Mouse (Mus musculus) Muller cell, postnatal 12 days (primary cell): ENCODE data around the gene Smad6.

Experiments
- DNase-seq: peaks from one replicate; pipeline ENCODE4 v3.0.0-alpha.2; 2015; ENCODE audit errors: inconsistent ontology term

Smad6 gene

GRCm38 (mm10) chr9:63982937-63983632 is 38.8 kb downstream of the Smad6 start:
- DNase-seq, result no peak

DNA sequence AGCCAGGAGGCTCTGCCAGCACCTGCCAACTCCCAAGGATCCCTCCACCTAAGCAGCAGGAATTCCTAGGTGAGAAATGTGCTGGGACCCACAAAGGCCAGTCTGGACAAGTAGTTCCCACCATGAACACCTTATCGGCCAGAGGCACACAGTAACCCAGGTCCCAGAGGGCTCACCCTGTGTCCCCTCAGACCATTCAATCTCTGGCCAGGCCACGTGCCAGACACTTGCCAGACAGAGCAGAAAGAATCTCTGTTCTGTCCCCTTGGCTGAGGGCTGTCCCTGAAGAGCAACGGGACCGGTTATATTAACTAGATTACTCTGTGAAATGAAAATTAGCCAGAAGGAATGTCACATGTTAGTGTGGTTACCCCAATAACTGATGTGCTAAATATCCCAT is 39.9 kb downstream of the Smad6 start:
- peak; percentile 51 for DNase-seq

DNA sequence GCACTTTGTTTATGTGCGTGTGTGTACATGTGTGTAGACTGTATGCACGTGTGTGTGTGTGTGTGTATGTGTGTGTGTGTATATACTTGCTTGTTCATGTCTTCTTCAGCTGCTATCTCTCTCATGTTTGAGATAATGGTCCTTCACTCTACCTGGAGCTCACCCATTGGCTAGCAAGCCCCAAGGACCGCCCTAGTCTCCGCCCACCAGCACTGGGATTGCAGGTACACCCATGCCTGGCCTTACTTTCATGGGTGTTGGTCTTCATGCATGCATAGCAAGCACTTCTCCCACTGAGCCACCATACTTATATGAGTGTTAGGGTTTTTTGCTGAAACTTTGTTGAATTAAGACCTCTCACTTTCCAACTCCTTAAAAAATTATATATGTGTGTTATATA is 40.5 kb downstream of the Smad6 start:
- DNase-seq, result no peak

GRCm38 (mm10) chr9:63980179-63981086 is 41.4 kb downstream of the Smad6 start:
- peak; percentile 87 for DNase-seq

DNA sequence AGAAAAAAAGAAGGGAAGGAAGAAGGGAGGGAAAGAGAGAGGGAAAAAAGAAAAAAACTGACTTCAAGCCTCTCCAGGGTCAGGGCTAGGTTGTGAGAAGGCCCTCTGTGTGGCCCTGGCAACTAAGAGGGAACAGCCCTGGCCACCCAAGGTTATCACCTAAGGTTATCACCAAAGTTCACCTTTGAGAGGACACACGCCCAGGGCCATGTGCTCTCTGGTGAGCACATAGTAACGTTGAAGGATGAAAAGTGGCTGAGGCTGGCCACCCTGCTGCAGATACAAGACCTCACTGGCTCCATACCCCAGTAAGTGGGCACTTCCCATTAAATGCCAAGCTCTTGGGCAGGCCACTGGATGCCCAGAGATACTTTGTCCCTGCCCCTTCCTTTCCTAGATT is 42.6 kb downstream of the Smad6 start:
- no peak for DNase-seq

- DNase-seq, result peak; percentile 56
These were observed 43.2 kb downstream of the Smad6 start for GRCm38 (mm10) chr9:63978682-63979081.

- no peak for DNase-seq
These were observed 45.9 kb downstream of the Smad6 start for GRCm38 (mm10) chr9:63975996-63976395.

GRCm38 (mm10) chr9:63974258-63975023 is 47.4 kb downstream of the Smad6 start:
- no peak for DNase-seq

- DNase-seq, result peak; percentile 55
These were observed 48.1 kb downstream of the Smad6 start for GRCm38 (mm10) chr9:63973662-63974190.

DNA sequence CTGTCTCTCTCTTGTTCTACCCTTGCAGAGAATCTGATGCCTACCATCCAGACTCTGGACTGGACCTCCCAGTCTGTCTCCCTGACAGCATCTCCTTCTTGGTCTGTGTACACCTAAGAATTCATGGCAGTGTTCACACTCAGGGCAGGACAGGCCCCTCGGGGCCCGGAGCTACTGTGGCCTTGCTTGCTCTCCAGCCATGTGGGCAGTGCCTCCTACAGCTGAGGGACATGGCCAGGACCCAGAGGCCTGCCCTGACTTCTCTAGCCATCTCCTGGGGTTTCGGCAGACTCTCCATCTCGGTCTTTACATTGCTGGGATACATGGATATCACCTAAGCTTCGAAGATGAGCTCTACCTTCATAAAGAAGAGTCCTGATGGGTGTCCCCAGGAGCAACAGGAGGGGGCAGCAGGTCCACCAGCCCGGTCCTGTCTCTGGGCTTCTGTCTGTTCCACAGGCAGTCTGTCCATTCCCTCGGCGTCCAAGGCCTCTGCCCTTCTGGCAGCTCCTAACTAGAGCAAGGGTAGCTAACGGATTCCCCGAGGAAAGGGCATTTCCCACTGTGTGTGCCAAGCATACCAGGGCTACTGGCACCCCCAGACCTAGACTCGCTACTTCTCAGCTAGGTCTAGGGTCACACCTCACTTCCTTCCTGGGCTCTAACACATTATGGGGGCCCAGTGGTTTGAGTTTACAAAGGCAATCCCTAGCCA is 49.1 kb downstream of the Smad6 start:
- no peak for DNase-seq

DNA sequence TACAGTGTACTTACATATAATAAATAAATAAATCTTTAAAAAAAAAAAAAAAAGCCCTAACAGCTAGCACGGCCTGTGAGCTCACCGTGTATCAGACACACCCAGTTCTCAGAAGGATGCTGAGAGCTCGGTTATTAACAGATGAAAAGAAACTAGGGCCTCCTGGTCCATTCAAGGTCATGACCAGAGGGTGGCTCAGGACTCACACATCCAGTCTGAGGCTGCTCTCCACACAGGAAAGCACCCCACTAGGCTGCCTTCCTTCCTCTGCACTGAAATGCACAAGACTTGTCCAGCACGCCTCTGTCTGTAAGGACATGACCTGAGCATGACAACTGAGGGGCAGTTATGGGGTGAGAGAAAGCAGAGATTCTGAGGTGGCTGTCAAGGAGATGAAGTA is 50.3 kb downstream of the Smad6 start:
- no peak for DNase-seq

GRCm38 (mm10) chr9:63970836-63971235 is 51.0 kb downstream of the Smad6 start:
- DNase-seq, result no peak

DNA sequence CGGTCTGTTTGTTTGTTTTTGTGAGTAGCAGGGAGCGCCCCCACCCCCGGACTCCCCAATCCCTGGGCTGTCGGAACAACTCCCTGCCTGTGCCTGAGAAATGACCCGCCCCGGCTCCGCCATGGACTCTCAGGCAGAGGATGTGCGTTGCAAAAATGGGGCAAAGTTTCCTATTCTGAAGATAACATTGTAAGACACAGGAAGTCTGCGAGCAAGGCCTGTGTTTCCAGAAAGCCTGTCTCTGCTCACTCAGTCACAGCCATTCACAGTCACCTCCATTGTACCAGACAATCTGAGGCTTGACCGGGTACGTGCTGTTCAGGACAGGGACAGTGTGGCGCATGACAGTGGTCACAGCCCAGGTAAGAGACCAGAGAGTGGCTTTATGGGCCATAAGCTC is 51.5 kb downstream of the Smad6 start:
- no peak for DNase-seq

- no peak for DNase-seq
These were observed 52.4 kb downstream of the Smad6 start for GRCm38 (mm10) chr9:63969467-63969866.

DNA sequence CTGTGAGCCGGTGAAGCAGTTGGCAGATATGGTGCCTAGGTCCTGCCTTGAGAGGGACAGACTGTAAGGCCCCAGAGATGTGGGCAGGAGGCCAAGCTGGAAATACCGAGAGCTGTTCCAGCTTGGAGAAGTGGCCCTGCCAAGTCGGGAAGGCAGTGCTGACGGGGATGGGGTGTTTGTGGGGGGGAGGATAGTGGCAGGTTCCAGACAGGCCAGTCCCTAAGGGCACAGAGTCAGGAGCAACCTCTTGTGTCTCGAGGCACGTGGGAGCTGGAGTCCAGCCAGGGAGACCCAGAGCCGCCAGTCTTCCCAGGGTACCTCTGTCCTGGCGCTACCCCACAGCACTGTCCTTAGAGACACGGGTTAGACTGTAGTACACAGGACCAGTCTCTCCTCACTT is 53.3 kb downstream of the Smad6 start:
- peak; percentile 91 for DNase-seq

DNA sequence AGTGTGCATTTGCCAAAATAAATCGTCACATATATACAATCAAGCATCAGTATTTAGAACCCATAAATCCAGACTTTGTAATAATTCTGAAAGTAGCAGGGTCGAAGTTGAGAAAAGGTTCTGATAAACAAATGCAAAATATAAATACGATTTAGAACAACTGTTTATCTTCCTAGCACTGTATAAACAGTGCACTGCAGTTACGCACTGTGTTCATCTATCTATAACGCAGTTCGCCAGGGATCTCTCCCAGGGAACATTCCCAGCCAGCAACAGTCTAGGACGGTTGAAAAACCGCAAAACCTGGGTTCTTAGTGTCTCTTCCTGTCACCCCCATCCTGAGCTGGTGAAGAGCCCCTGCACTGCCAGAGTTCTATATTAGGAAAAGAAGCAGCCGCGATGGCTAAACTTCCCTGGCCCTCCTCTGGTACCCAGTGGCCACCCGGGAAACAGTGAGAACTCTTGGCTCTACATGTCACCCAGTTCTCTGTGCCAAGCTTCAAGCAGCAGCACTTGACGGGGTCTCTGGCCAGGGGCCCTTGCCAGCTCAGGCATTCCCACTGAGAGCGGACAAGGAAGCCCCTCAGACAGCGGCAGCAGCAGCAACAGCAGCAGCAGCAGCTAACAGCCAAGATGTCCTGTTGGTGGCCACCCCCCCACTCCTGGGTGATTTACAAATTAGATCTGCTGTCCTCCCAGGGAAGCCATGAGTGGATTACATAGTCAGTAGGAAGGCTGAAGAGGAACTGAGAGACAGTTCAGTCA is 54.3 kb downstream of the Smad6 start:
- peak; percentile 68 for DNase-seq

GRCm38 (mm10) chr9:63965579-63965981 is 56.3 kb downstream of the Smad6 start:
- peak; percentile 78 for DNase-seq

- no peak for DNase-seq
These were observed 60.0 kb downstream of the Smad6 start for GRCm38 (mm10) chr9:63961881-63962280.

- peak; percentile 69 for DNase-seq
These were observed 61.1 kb downstream of the Smad6 start for GRCm38 (mm10) chr9:63960829-63961185.

GRCm38 (mm10) chr9:63959933-63960828 is 61.7 kb downstream of the Smad6 start:
- DNase-seq, result peak; percentile 86
